Mouse (Mus musculus) embryonic facial prominence, embryonic 14.5 days (tissue): ENCODE results near the gene Esrp2. TPM values are rescaled to one million over a fixed set of nuclear protein-coding genes. Genes with fewer than 3 reads are reported as not detected.
A peak's percentile ranks its signal among the peaks of the same experiment; 100 is the strongest.

ENCODE experiments used
- ATAC-seq: fragments of 200-750 bp; cut with Nextera tagmentation; 2 replicates; pipeline ENCODE4 v1.8.0; 2017; ENCODE audit warnings: low read depth, moderate number of reproducible peaks, moderate TSS enrichment
- DNase-seq: peaks from one replicate; pipeline ENCODE4 v3.0.0-alpha.2; 2015; ENCODE audit warnings: low spot score
- H3K27ac ChIP-seq: fragments of 300-500 bp; sonication (generic); replicated peaks from 2 replicates; pipeline ENCODE4 v1.5.1; 2014; ENCODE audit warnings: low read depth, mild to moderate bottlenecking, low read length, moderate library complexity
- H3K27me3 ChIP-seq: fragments of 300-500 bp; sonication (generic); replicated peaks from 2 replicates; pipeline ENCODE4 v1.6.1; 2014; ENCODE audit warnings: low read length; ENCODE audit not compliant: control insufficient read depth, insufficient read depth
- H3K36me3 ChIP-seq: fragments of 300-500 bp; sonication (generic); 2 replicates; pipeline ENCODE4 v1.6.1; 2014; ENCODE audit warnings: low read length, mixed read lengths; ENCODE audit not compliant: control insufficient read depth, insufficient read depth
- H3K4me1 ChIP-seq: fragments of 300-500 bp; sonication (generic); 2 replicates; pipeline ENCODE4 v1.6.1; 2014; ENCODE audit warnings: antibody characterized with exemption, low read length; ENCODE audit not compliant: control insufficient read depth, insufficient read depth
- H3K4me2 ChIP-seq: fragments of 300-500 bp; sonication (generic); 2 replicates; pipeline ENCODE4 v1.6.1; 2014; ENCODE audit warnings: low read depth, mild to moderate bottlenecking, low read length, moderate library complexity, mixed read lengths
- H3K4me3 ChIP-seq: fragments of 300-500 bp; sonication (generic); 2 replicates; pipeline ENCODE4 v1.5.1; 2014; ENCODE audit warnings: low read depth, mild to moderate bottlenecking, low read length
- H3K9ac ChIP-seq: fragments of 300-500 bp; sonication (generic); 2 replicates; pipeline ENCODE4 v1.6.1; 2014; ENCODE audit warnings: low read depth, mild to moderate bottlenecking, low read length, moderate library complexity, mixed read lengths
- H3K9me3 ChIP-seq: fragments of 300-500 bp; sonication (generic); 2 replicates; pipeline ENCODE4 v1.6.1; 2016; ENCODE audit warnings: low read length; ENCODE audit not compliant: control insufficient read depth
- WGBS: fragments of 180-500 bp; shearing (Covaris S2); extraction: QIAGEN DNeasy Blood & Tissue Kit; methylation state at CpG from one replicate; pipeline ENCODE4 v1.1.7; 2014; 5-methylcytosine and 5-hydroxymethylcytosine counted together
- polyA plus RNA-seq: library from polyadenylated mRNA; unstranded; fragments of >200 nt; fragmentation: Nextera tagmentation; extraction: Ambion mirVana; gene quantifications from 2 replicates; pipeline ENCODE4 v1.2.1, GENCODE M21; 2014

Gene Esrp2
- 14.9 and 20.0 TPM in 2 replicates for polyA plus RNA-seq

DNA sequence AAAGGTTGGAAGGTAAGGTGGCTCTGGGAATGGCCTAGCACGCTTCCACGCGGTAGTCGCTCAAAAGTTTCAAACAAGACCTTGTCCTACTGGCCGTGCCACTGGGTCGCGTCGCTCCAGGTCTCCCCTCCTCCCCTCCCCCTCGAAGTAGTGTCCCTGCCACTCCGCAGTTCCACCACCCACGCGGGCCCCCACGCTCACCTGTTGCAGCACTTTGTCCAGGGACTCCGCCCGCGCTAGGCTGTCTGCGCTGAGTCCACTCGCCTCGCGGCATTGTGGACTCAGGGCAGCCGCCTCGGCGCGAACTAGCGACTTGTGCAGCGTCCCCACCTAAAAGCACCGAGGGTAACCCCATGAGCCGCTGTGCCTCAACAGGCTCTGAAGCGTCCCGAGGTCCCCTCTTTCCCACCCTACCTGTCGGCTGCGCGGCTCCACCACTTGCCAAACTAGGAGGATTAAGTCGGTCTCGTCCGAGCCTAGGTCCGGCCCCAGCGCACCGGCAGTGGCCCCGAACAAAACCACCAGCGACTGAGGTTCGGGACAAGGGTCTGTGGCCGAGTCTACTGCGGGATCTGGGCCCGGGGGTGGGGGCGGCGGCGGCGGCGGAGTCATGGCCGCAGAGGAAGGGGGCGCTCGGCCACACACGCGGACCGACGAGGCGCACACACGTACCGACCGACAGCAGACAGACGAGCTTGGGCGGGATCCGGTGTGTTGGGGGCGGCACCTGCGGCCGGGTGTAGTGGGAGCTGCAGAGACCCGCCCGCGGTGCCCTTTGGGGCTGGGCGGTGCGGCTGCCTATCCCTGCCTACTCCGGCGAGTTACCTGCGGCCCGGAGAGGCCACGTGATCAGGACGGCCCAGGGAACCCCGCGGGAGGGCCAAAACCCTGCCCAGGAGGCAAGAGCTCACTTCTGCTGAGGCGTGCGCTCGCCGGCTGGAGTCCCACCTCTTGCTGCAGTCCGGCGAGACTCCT, at the start of gene Esrp2:
Esrp2 (minus strand) TSS at position 819 of the 975 bp plus-strand sequence.
- H3K27me3 ChIP-seq = peaks cover 41% of the 10 kb centered on the region
- H3K36me3 ChIP-seq = peaks cover 16% of the 10 kb centered on the region; the same call in 1 of the 2 replicates
- peak within 1 kb of the TSS; percentile 95 for H3K4me2 ChIP-seq
- 0 out of 2 replicates have a peak, but pooled peaks cover 4% of the 10 kb centered on the region for H3K4me1 ChIP-seq
- ATAC-seq = peak; percentile 67
- WGBS = under 1% methylated on average over 54 of the region's 86 CpGs
- peak; percentile 80 for DNase-seq
- peak within 1 kb of the TSS; percentile 71 for H3K27ac ChIP-seq
- H3K4me3 ChIP-seq = peak within 1 kb of the TSS; percentile 50
- peak within 1 kb of the TSS; percentile 53 for H3K9ac ChIP-seq
- H3K9me3 ChIP-seq = no peaks in the 10 kb centered on the region

DNA sequence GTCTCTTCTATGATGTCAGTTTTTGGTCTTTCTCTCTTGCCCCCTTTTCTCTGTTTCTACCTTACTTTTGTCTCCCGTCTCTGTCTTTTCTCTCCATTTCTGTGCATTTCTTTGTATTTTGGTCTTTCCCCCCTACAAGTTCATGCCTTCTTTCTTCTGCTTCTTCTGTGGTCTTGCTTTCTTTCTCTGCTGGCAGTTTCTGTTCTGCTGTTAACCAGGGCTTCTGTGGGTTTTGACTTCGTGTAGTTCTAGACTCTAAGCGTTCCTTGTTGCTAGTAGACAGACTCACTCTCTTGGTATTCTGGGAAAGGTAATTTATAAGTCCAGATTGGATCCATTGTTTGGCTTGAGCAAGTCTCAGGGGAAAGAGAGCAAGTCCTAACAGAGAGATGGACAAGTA, 49.6 kb upstream of the Esrp2 start:
- DNase-seq (no peak), ATAC-seq (no peak)
- no peaks in the 10 kb centered on the region for H3K4me1 ChIP-seq
- H3K4me3 ChIP-seq = no peak overlapping the region
- H3K9me3 ChIP-seq = no peaks in the 10 kb centered on the region
- peaks cover 43% of the 10 kb centered on the region for H3K36me3 ChIP-seq
- no peak overlapping the region for H3K4me2 ChIP-seq
- no peak overlapping the region for H3K27ac ChIP-seq
- 89% methylated on average over 3 of the region's 3 CpGs for WGBS
- H3K27me3 ChIP-seq = no peaks in the 10 kb centered on the region
- no peak overlapping the region for H3K9ac ChIP-seq

DNA sequence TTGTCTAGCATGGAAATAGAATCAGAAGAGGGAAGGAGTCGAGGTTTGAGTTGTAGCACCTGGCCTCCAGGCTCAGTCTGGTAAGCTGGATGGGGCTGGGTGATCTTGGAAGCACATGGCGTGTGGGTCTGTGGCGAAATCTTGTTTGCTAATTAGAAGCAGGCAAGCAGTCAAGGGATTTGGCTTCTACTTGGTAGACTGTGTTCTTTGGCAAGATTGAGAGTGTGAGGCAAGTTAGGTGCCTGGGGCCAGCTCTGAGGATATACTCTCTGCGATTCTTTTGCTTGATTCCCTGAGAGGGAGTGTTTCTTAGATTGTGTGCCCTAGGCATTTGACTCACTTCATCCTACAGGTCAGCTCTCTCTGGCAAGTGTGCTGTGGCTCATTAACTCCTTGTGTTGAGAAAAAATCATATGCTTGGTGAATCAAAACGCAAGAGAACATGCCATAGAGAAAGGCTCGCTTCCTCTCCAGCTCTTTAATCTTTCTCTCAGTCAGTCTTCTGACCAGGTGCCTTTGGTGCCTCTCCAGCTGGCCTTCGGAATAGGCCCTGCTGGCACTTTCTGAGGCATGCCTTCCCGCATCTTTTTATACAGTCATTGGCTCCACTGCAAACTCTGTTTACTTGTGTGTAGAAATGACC, 49.0 kb upstream of the Esrp2 start:
- Histone ChIP-seq H3K27me3 (no peaks in the 10 kb centered on the region), H3K4me3 (no peak overlapping the region), H3K9me3 (no peaks in the 10 kb centered on the region), H3K9ac (no peak overlapping the region), H3K4me1 (no peaks in the 10 kb centered on the region), H3K27ac (no peak overlapping the region), H3K4me2 (no peak overlapping the region), H3K36me3 (peaks cover 44% of the 10 kb centered on the region)
- DNase-seq = peak; percentile 43
- WGBS = 72% methylated on average over 8 of the region's 8 CpGs
- ATAC-seq = no peak

DNA sequence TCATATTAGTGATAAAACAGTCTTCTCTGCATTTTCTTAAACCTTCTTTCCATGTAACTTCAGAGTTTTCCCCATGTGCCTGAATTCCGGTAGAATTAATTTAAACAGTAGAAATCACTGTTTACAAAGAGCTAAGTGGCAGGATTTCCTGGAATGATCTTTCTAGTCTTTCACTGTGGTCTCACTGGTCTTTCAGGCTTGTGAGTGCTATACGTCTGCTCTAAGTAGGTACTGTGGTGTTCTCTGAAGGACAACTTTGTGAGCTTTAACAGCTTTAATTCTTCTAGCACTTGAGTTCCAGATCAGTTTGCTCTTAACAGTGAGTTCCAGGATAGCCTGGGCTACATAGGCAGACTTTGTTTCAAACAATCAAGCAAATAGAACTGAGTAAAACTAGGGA, 41.7 kb upstream of the Esrp2 start:
- Histone ChIP-seq H3K9me3 (no peaks in the 10 kb centered on the region), H3K27ac (no peak overlapping the region), H3K4me2 (no peak overlapping the region), H3K4me1 (no peaks in the 10 kb centered on the region), H3K36me3 (peaks cover 22% of the 10 kb centered on the region), H3K9ac (no peak overlapping the region), H3K4me3 (no peak overlapping the region), H3K27me3 (no peaks in the 10 kb centered on the region)
- ATAC-seq (no peak), DNase-seq (peak; percentile 12)
- WGBS = 55% methylated on average over 2 of the region's 2 CpGs

DNA sequence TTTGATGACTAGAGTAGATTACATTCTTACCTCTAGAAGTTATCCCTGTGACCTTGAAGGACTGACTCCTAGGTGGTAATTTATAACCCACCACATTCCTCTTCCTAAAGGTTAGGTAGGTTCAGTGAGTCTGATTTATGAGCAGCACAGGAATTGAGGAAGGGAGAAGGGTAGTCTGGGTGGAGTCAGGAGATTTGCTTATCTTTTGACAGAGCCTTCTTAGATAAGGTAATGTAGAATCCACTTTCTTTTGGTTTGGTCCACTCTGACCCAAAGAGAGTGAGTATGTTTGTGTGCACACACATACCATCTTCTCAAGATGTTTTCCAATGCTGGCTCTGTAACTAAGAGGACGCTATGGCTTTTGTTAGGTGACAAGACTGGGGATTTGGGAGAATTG, 40.8 kb upstream of the Esrp2 start:
- H3K27ac ChIP-seq = no peak overlapping the region
- H3K4me1 ChIP-seq = no peaks in the 10 kb centered on the region
- no peak for ATAC-seq
- 91% methylated on average over 1 of the region's 1 CpGs for WGBS
- H3K4me2 ChIP-seq = no peak overlapping the region
- no peak overlapping the region for H3K4me3 ChIP-seq
- H3K27me3 ChIP-seq = no peaks in the 10 kb centered on the region
- no peak overlapping the region for H3K9ac ChIP-seq
- DNase-seq = no peak
- H3K9me3 ChIP-seq = no peaks in the 10 kb centered on the region
- H3K36me3 ChIP-seq = peaks cover 21% of the 10 kb centered on the region

DNA sequence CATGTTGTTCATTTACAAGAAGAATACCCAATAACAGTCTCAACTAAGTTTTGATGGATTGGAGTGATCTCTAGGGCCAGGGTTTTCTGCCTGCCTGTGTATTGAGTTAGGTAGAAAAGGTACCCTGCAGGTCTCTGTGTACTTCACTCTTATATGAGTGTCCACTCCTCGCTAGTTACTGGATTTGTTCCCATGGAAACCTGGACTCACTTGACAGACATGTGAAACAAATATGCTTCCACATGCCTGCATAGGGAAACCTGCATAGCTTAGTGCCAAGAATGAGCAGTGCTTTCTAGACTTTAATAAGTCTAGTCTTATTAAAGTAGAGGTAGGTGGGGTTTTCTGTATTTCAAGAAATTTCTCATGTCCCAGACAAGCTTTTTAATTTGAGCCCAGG, 40.1 kb upstream of the Esrp2 start:
- no peak overlapping the region for H3K9ac ChIP-seq
- H3K27ac ChIP-seq = no peak overlapping the region
- ATAC-seq (0 out of 2 replicates have a peak, but pooled peaks have one; percentile 30), DNase-seq (peak; percentile 70)
- WGBS = 29% methylated on average over 1 of the region's 1 CpGs
- H3K27me3 ChIP-seq = no peaks in the 10 kb centered on the region
- no peak overlapping the region for H3K4me3 ChIP-seq
- H3K36me3 ChIP-seq = peaks cover 14% of the 10 kb centered on the region; the same call in 1 of the 2 replicates
- H3K4me1 ChIP-seq = no peaks in the 10 kb centered on the region
- no peak overlapping the region for H3K4me2 ChIP-seq
- H3K9me3 ChIP-seq = no peaks in the 10 kb centered on the region

DNA sequence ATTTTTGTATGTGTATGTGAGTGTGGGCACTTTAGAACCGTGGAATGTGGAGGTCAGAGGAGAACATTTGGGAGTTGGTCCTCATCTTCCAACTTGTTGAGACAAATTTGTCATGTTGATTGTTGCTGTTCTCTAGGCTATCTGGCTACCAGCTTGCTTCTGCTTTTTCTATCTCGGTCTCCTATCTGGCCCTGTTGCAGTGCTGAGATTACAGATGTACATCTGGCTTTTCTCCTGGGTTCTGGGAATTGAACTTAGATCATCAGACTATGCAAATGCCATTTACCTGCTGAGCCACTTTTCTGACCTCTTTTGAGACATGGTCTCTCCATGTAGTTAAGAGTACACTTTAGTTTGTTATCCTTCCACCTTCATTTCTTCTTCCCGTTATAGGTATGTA, 36.8 kb upstream of the Esrp2 start:
- Histone ChIP-seq H3K9me3 (no peaks in the 10 kb centered on the region), H3K36me3 (no peaks in the 10 kb centered on the region), H3K4me1 (no peaks in the 10 kb centered on the region), H3K4me2 (no peak overlapping the region), H3K9ac (no peak overlapping the region), H3K27ac (no peak overlapping the region), H3K4me3 (no peak overlapping the region), H3K27me3 (no peaks in the 10 kb centered on the region)
- DNase-seq = no peak
- ATAC-seq = no peak
- 92% methylated on average over 3 of the region's 3 CpGs for WGBS

DNA sequence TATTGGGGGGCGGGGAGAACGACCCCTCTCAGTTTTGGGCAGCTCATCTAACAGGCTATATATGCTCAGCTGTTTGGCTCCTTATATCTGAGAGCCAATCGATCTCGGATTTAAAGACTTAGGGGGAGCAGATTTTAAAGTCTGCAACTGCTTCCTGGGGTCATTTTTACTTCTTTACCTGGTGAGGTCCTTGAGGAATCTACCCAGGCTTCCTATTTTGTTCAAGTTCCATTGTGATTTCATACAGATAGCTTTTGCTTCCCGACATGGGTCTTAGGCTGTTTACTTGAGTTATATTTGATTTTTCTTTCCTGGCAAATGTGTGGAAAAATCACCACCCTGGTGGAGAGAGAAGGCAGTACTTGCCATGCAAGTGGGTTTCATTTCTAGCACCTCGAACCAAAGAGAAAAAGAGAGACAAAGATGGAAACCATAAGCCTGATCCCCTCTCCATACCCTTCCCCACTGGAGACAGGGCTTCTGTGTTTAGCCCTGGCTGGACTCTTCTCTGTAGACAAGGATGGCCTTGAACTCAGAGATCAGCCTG, 33.2 kb upstream of the Esrp2 start:
- Histone ChIP-seq H3K27ac (no peak overlapping the region; the same call in 1 of the 2 replicates), H3K4me1 (no peaks in the 10 kb centered on the region), H3K36me3 (no peaks in the 10 kb centered on the region), H3K9me3 (no peaks in the 10 kb centered on the region), H3K9ac (peak overlapping the region; percentile 82), H3K4me2 (peak overlapping the region; percentile 82), H3K27me3 (no peaks in the 10 kb centered on the region), H3K4me3 (peak overlapping the region; percentile 62)
- ATAC-seq (no peak), DNase-seq (no peak)
- 32% methylated on average over 6 of the region's 6 CpGs for WGBS
